Mouse (Mus musculus): Measurements from ENCODE around the gene BC028528.

GRCm38 (mm10) chr3:95905146-95905939, 13.5 kb upstream of the BC028528 start:
- TF ChIP-seq CTCF (IDR thresholded peaks at IDR 0.05 in 2 of 3, conservative IDR thresholded peaks at IDR 0.05 in 1 of 3; ENCODE audit: control insufficient read depth in 1 of 3, insufficient read depth in 1 of 3, low read depth in 2 of 3, low read length in 3 of 3, poor library complexity in 1 of 3, severe bottlenecking in 1 of 3) (no peak), POLR2A (IDR thresholded peaks at IDR 0.05; ENCODE audit: control insufficient read depth in 1 of 2, insufficient read depth in 1 of 2, low read depth in 1 of 2, low read length in 2 of 2, poor library complexity in 1 of 2) (no peak), ZKSCAN1 (IDR thresholded peaks at IDR 0.05; ENCODE audit: low read depth, low read length) (no peak), ETS1 (IDR thresholded peaks at IDR 0.05; ENCODE audit: low read depth, low read length) (no peak), MAFK (IDR thresholded peaks at IDR 0.05; ENCODE audit: borderline replicate concordance, low read depth, low read length) (no peak), EP300 (IDR thresholded peaks at IDR 0.05; ENCODE audit: low read depth in 1 of 2, low read length in 2 of 2) (no peak), POLR2AphosphoS2 (IDR thresholded peaks at IDR 0.05; ENCODE audit: low read length) (no peak), CHD2 (IDR thresholded peaks at IDR 0.05; ENCODE audit: low read length) (no peak), TCF12 (IDR thresholded peaks at IDR 0.05; ENCODE audit: low read depth, low read length) (no peak), MAX (IDR thresholded peaks at IDR 0.05; ENCODE audit: low read length) (0 out of 2 replicates have a peak, but pooled peaks have one; percentile 20), SIN3A (IDR thresholded peaks at IDR 0.05; ENCODE audit: low read length) (no peak), JUND (IDR thresholded peaks at IDR 0.05; ENCODE audit: low read depth, low read length) (no peak), MEF2A (IDR thresholded peaks at IDR 0.05; ENCODE audit: extremely low read depth, insufficient replicate concordance, low read depth, low read length, poor library complexity, severe bottlenecking) (no peak), E2F4 (IDR thresholded peaks at IDR 0.05; ENCODE audit: borderline replicate concordance, low read depth, low read length) (no peak)
